Mouse (Mus musculus) kidney, postnatal 4 days (tissue): ENCODE data around the gene Ifit1bl1.
A peak's percentile ranks its signal among the peaks of the same experiment; 100 is the strongest.
"Not testable (repeated sequence)": the region's sequence is repeated elsewhere in the genome, so short reads cannot be mapped to it uniquely, and the experiment has no call there.

Source experiments
- DNase-seq, 2 experiments: peaks; one replicate each; pipeline ENCODE4 v3.0.0; 2021; ENCODE audit warnings: mixed read lengths in 2 of 2

Gene Ifit1bl1

DNA sequence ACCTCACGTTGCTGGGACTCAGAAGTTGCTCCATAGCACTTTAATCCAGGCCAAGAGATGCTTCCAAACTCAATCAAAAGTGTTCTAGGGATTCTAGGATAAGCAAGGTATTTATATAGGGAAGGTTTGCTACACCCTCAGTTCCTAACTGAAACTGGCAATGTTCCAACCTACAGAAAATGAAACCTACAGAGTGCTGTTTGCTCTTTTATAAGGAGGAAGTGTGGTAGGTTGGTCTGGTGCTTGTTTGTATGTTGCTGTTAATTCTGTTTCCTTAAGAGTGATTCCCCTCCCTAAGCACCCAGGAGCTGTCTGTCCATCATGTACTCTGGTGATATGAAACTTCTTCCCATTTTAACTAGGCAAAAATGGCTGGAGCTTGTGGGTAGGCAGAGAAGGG, at the start of gene Ifit1bl1:
Ifit1bl1 (minus strand) TSS at position 69 of the 400 bp plus-strand sequence.
- DNase-seq = not testable (repeated sequence)

DNA sequence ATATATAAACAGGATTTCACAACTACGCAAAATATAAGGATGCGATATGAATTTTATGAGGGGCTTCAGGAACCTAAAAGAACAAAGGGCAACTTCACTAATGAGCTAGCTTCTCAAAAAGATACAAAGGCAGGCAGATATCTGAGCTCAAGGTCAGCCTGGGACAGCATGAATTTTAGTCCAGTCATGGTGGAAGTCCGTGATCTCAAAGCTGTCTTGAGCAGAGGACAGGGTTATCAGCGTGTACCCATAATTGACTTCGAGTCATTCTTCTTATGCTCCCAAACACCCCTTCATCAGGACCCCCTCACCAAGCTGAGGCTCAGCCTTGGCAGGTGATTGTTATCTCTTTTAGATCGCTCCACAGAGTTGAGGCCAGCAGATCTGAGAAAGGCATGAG, 49.2 kb upstream of the Ifit1bl1 start:
- DNase-seq = no peak

DNA sequence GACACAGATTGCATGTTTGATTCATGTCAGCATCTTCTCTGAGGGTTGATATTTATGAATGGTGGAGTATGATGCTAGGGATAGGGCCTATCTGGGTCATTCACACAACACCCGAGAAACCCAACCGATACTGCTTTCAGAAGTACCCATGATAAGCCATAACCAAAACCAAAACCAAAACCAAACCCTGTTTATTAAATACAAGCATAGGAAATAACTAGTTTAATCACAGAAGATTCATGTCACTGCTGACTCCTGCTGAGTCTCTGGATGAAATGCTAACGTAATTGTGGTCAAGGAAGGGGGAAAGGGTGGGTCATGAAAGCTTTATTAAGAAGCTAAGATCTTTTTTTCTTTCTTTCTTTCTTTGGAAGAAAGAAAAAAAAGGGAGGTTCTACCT, 48.5 kb upstream of the Ifit1bl1 start:
- DNase-seq = no peak

DNA sequence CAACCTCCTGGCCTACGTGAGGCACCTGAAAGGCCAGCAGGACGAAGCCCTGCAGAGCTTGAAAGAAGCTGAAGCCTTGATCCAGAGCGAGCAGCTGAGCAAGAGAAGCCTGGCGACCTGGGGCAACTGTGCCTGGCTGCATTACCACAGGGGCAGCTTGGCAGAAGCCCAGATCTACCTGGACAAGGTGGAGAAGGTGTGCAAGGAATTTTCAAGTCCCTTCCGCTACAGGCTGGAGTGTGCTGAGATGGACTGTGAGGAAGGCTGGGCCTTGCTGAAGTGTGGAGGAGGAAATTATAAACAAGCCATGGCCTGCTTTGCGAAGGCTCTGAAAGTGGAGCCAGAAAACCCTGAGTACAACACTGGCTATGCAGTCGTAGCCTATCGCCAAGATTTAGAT, 45.9 kb upstream of the Ifit1bl1 start:
- peak in 1 of 2 experiments; percentile 17 for DNase-seq

DNA sequence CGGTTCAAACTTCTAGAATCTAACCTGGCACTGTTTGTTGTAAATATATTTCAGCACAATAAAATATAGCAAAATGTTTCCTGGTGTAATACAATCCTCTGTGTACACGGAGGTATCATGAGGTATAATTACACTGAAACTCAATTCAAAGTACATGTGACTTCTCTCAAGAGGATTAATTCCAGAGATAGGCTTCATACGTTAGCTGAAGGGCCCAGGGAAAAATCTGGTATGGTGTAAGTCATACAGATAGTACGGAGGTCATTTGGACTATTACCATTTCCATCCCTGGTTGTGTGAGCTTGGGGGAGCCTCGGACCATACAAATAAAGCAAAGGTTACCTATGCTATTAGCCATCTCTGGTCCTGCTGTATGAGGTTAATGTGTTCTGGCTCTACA, 40.9 kb upstream of the Ifit1bl1 start:
- DNase-seq = no peak

DNA sequence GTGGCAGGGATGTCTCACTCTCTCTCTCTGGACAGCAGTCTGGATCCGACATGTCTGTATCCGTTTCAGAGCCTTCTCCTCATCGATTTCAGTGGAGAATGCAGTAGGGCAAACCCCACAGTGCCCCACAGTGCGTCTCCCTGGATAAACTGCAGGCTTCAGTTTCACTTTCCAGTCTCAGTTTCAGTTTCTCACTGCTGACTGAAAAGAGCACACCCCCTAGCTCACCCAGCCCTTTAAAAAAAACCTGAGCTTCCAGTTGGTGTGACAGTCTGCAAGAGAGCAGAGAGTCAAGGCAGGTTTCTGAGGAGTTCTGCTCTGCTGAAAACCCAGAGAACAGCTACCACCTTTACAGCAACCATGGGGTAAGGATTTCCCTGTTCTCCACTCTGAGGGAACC, 38.9 kb upstream of the Ifit1bl1 start, which contains the start of the genes Ifit1bl2 and Ifit1:
Ifit1bl2 (minus strand) TSS at position 121 of the 400 bp plus-strand sequence.
Ifit1 (plus strand) TSS at position 249 of the 400 bp plus-strand sequence.
- peak in 1 of 2 experiments; percentile 10 for DNase-seq

DNA sequence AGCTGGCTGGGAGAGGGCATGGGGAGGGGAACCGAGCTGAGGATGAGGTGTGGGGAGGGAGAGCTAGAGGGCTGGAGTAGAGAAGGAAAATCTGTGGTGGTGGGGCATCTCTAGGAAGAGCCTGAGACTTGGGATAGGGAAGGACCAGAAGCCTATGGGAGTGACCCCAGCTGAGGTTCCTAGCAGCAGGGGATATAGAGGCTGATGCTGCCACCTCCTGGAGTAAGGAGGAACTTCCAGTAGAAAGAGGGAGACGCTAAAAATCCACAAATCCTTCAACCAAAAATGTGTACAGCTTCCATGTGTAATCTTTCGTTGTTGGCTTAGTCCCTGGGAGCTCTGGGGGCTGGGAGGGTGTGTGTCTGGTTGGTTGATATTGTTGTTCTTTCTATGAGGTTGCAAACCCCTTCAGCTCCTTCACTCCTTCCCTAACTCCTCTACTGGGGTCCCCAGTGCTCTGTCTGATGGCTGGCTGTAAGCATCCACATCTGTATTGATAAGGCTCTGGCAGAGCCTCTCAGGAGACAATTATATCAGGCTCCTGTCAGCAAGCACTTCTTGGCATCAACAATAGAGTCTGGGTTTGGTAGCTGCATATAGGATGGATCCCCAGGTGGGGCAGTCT, 35.3 kb upstream of the Ifit1bl1 start:
- peak; percentile 71 to 79 for DNase-seq

DNA sequence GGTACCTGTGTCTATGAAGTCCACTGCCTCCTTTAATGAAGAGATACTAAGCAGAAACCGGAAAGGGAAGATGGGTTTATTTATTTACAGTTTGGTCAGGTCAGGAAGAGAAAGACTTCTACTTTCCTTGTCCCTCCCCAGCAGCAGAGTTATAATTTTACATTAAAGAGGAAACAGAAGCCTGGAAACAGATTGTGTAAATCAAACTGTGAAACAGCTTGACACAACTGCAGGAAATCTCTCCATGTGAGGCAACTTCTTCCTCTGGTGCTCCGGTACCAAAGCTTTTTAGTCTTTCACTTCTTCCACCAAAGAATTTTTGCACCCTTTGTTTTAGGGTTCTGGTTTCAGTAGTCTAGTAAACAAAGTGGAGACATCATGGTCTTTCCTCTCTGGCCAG, 31.7 kb upstream of the Ifit1bl1 start:
- no peak for DNase-seq

DNA sequence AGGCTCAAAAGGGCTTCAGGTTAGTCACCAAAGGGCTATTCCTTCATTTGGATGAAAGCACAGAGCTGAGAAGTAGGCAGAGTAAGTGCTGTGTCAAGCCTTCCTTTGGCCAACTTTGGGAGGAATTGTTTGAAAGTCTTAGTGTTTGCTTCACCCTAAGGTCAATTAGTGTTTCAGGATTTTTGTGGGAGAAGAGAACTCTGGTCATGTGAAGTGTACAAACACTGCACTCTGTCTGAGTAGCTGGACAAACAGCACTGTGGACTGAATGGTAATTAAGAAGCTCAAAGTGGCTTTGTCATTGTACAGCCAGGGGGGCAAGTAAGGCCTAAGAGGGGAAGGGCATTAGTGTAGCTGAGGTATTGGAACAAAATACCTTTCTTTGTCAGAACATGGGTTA, 29.7 kb upstream of the Ifit1bl1 start:
- DNase-seq = no peak

DNA sequence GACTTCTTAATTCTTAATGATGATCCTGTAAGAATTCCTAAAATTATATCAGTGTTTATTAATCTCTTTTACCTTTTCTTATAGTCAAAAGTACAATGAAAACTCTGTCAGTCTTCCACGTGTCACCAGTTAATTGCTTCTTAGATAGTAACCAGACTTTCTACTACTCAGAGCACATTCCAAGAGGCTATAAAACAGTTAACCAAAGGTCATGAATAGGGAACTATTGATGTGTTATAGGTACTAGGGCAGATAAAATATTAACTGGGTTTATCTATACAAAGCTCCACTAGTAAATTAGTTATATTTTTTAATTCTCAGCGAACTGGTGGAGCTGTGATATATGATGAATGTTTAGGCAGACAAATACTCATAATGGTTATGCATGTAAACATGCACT, 25.7 kb upstream of the Ifit1bl1 start:
- no peak for DNase-seq

DNA sequence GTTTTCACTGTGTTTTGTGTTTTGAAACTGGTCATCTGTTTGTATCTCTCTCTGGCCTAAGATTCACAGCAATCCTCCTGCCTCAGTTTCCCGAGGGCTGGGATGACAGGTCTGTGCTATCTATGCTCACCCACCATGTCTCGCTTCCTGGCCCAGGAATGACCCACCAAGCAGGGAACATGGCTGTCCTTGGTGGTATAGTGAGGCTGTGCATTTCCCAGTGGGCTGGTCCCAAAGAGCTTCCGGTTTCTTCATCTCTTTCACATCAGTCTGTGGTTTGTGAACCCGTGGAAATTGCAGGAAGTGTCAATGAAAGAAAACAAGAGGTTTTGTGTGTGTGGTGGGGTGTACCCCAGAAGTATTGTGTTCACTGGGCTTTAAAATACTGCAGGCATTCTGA, 22.9 kb upstream of the Ifit1bl1 start:
- DNase-seq = no peak

DNA sequence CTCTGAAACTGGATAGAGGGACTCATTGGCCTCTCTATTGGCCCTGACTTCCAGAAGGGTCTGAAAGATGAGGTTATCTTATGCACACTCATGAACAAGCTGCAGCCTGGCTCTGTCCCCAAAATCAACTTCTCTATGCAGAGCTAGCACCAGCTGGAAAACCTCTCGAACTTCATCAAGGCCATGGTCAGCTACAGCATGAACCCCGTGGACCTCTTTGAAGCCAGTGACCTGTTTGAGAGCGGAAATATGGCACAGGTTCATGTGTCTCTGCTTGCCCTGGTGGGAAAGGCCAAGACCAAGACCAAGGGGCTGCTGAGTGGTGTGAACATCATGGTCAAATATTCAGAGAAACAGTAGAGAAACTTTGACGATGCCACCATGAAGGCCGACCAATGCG, 22.0 kb upstream of the Ifit1bl1 start:
- DNase-seq = no peak

DNA sequence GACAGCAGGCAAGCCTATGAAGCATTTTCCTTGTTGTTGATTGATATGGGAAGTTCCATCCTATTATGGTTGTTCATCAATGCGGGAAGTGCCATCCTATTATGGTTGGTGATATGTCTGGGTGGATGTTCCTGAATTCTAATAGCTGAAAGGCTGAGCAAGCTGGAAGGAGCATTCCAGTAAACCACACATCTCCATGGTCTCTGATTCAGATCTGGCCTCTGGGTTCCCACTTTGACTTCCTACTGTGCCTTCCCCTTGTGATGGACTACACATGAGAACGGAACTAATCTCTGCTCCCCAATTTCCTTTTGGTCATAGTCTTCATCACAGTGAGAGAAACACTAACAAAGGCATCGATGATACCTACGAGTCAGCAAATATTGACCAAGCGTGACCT, 19.1 kb upstream of the Ifit1bl1 start:
- DNase-seq = no peak

DNA sequence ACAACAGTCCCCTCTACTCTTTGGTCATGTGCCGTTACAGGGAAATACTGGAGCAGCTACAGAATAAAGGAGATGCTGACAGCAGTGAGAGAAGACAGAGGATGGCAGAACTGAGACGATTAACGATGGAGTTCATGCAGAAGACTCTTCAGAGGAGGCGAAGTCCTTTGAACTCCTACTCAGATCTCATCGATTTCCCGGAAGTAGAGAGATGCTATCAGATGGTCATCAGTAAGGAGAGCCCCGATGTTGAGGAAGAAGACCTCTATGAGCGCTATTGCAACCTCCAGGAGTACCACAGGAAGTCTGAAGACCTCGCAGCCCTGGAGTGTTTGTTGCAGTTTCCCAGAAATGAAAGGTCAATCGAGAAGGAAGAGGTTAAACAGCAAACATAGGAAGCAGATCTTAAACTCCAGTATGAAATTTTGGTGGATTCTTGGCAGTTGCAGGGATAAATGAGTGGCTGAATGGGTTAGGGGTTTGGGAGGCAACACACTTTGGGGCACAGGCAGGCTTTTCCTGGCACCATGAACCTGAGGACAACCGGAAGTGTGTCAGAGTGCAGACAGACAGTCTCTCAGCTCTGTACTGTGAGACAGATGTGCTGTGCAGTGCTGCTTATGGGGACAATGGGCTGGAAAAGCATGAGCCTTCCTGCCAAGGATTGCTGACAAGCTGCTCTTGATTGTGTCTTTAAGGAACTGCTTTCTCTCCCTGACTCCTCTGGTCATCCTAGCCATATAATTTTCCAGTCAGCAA, 10.7 kb upstream of the Ifit1bl1 start:
- DNase-seq = not testable (repeated sequence)

DNA sequence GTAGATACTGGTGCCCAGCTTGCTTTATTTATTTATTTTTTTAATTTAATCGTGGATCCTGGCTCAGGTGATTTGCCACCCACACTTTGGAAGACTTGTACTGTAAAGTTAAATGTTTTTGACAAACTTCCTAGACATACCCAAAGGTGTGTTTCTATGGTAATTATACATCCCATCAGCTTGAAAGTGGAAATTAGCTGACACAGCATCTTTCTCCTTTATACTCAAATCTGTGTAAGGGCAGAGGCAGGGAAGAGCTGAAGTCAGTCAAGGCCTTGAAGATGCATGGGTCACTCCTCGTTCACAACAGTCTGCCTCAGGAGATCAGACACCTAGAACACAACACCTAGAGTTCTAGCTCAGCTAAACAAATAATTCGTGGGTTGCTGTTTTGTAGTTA, 8.4 kb upstream of the Ifit1bl1 start:
- DNase-seq = not testable (repeated sequence)

DNA sequence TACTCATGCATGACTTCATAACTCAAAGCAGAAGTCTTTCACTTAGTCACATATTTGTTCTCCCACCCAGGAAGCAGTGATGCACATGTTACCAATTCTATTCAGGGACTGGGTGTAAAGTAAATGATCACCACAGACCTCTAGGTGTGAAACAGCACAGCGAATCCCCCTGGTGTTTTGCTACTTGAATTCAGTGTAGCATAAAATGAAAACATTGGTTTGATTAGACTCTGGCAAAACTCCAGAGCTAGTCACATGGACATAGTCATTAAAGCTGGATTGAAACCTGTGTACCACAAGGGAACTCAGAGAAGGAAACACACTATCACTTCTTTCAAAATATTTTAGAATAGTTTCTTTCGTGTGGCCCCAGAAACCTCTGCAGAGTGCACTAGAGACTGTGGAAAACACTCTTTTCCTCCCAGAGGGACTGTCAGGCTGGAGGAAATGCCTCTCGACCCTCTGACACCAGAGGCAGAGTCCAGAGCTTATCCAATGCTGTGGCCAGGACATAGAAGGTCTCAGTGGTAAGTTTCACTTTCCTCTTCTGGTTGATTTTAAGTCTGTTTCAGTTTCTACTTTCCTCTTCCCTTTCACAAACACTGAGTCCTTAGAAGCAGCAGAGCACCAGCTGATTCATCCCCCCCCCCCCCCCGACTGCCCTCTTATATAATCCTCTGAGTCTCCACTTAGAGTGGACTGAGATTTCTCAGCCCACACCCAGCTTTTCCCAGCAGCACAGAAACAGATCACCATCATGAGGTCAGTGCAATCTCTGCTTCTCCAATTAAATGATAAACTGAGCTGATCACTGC, 5.7 kb upstream of the Ifit1bl1 start, which contains the start of gene Ifit3b:
Ifit3b (plus strand) TSS at position 734 of the 815 bp plus-strand sequence.
- DNase-seq = peak; percentile 48 to 69

DNA sequence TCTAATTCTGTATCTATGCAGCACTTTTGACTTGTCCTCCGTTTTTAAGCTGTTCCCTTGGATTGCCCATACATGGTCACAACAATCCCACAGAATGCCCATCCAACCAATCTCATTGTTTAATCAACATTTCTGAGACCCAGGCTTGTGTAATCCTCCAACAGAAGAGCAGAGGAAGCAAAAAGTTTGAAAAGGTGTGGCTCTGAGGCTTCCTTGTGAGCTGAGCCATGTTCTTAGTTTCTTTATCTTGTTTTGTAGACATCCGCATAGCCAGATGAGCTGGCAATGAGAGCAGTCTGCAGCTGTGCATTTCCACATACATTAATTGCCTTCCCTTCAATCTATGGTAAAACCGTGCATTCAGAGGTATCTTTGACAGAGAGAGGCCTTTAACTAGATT, 3.7 kb upstream of the Ifit1bl1 start:
- DNase-seq = no peak

DNA sequence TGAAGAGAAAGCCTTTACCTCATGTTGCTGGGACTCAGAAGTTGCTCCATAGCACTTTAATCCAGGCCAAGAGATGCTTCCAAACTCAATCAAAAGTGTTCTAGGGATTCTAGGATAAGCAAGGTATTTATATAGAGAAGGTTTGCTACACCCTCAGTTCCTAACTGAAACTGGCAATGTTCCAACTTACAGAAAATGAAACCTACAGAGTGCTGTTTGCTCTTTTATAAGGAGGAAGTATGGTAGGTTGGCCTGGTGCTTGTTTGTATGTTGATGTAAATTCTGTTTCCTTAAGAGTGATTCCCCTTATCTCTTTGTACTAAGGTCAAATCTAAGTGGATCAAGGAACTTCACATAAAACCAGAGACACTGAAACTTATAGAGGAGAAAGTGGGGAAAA, 2.5 kb downstream of the Ifit1bl1 start:
- DNase-seq = not testable (repeated sequence)

DNA sequence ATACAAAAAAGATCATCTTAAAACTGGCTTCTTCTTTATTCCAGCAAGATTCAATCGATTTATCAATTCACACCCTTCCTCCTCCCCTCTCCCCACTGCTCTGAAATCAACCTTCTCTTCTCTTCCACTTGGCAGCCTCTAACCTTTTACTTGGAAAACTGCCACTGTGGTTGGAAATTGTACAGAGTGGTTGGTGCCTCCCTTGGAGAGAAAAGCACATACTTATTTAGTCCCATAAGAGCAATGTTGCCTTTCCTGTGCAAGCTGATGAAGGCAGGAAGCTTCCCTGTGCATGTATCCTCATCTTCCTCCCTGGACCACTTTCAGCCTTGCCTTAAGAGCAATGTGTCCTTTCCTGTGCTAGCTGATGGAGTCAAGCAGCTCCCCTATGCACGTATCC, 3.4 kb downstream of the Ifit1bl1 start:
- DNase-seq = no peak

DNA sequence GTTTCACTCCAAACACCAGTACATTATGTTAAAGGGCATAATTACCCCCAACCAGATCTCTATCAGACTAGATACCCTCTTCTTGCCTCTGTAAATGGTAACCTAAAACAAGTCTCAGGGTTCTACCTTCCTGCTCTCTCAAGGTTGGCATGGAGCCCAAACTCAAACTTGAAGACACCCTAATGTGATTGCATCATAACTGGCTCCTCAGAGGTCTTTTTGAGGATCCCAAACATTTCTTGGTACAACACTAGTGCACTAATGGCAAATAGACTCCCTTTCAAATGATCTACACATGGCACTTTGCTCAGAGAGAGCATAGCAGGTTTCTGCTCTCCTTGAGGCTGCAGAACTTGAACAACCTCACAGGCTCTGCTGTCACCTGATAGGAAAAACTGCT, 4.9 kb downstream of the Ifit1bl1 start:
- DNase-seq = no peak

DNA sequence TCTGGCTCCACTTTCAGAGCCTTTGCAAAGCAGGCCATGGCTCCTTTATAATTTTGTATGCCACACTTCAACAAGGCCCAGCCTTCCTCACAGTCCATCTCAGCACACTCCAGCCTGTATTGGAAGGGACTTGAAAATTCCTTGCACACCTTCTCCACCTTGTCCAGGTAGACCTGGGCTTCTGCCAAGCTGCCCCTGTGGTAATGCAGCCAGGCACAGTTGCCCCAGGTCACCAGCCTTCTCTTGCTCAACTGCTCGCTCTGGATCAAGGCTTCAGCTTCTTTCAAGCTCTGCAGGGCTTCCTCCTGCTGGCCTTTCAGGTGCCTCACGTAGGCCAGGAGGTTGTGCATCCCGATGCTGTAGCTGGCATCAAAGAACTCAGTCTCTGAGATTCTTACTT, 7.2 kb downstream of the Ifit1bl1 start:
- not testable (repeated sequence) for DNase-seq

DNA sequence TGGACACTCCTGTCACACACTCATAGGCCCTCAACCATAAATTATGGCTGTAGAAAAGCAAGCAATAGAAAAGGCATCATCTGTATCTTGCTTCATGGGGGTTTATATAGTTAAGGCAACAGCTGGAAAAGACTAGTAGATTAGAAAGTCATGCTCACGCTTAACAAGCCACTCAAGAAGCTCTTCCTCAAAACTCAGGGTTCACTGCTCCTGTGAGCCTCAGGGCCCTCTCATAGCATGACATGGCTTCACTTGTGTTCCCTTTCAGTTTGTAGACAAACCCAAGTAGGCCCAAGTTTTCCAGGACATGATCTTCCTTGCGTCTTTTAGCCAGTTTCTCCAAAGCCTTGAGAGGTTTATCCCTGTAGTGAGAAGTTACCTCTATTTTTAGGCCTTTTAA, 8.3 kb downstream of the Ifit1bl1 start:
- DNase-seq = no peak

DNA sequence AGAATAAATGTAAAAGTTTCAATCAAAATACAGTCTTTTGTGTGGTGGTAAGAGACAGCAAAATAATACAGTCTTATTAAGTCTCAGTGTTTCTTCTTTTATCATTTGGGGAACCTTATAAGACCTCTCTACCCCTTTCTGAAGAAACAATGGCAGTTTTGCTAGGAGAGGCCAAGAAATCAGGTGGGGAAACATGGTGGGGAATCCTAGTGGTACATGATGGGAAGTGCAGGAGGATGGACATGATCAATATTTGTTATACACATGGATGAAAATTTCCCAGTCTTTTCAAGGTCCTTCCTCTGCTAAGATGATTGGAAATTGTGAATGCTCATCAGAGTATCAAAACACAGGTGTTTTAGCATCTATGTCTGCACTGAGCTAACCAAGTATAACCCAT, 12.8 kb downstream of the Ifit1bl1 start:
- DNase-seq = no peak
